Mouse (Mus musculus) E14TG2a.4 (cell line): Measurements from ENCODE around the gene Dcaf15.

Source experiments
- H3K27me3 ChIP-seq: 2 replicates; pipeline ENCODE4 v1.6.1; 2014; ENCODE audit warnings: low read length, control low read depth; ENCODE audit not compliant: insufficient read depth
- H3K36me3 ChIP-seq: 2 replicates; pipeline ENCODE4 v1.6.1; 2014; ENCODE audit warnings: low read length, control low read depth; ENCODE audit not compliant: insufficient read depth
- H3K4me1 ChIP-seq: replicated peaks from 2 replicates; pipeline ENCODE4 v1.6.1; 2014; ENCODE audit warnings: low read depth, low read length, control low read depth
- H3K4me3 ChIP-seq: replicated peaks from 2 replicates; pipeline ENCODE4 v1.5.1; 2014; ENCODE audit warnings: mild to moderate bottlenecking, low read length
- H3K9me3 ChIP-seq: 2 replicates; pipeline ENCODE4 v1.6.1; 2014; ENCODE audit warnings: low read length, control low read depth
- CTCF ChIP-seq: conservative IDR thresholded peaks from 2 replicates; pipeline ENCODE4 v1.5.1; 2014; ENCODE audit warnings: low read length
- NANOG ChIP-seq: IDR thresholded peaks from 2 replicates; pipeline ENCODE4 v1.6.1; 2014; ENCODE audit warnings: borderline replicate concordance, low read length, mixed read lengths
- POU5F1 ChIP-seq: IDR thresholded peaks from 2 replicates; pipeline ENCODE4 v1.6.1; 2014; ENCODE audit warnings: low read length, borderline replicate concordance

Gene Dcaf15

GRCm38 (mm10) chr8:84067911-84068310 is 36.7 kb downstream of the Dcaf15 start:
- Histone ChIP-seq H3K27me3 (no peaks in the 10 kb centered on the region), H3K36me3 (peaks cover 5% of the 10 kb centered on the region), H3K9me3 (no peaks in the 10 kb centered on the region), H3K4me1 (peaks cover 64% of the 10 kb centered on the region), H3K4me3 (peak overlapping the region; percentile 86)
- TF ChIP-seq POU5F1 = no peak
- no peak for TF ChIP-seq NANOG
- TF ChIP-seq CTCF = no peak

- no peak for TF ChIP-seq NANOG
- TF ChIP-seq POU5F1 = no peak
- no peak for TF ChIP-seq CTCF
- H3K4me1 ChIP-seq = peaks cover 56% of the 10 kb centered on the region
- no peaks in the 10 kb centered on the region for H3K27me3 ChIP-seq
- no peaks in the 10 kb centered on the region for H3K9me3 ChIP-seq
- H3K36me3 ChIP-seq = peaks cover 5% of the 10 kb centered on the region; the same call in 1 of the 2 replicates
- peak overlapping the region; percentile 86 for H3K4me3 ChIP-seq
Observed at GRCm38 (mm10) chr8:84067047-84067573, 37.5 kb downstream of the Dcaf15 start.

- Histone ChIP-seq H3K36me3 (peaks cover 5% of the 10 kb centered on the region; the same call in 1 of the 2 replicates), H3K4me3 (peak within 1 kb of the TSS; percentile 90), H3K9me3 (no peaks in the 10 kb centered on the region), H3K4me1 (peaks cover 49% of the 10 kb centered on the region), H3K27me3 (no peaks in the 10 kb centered on the region)
- TF ChIP-seq POU5F1 (no peak), CTCF (no peak), NANOG (no peak; the same call in 1 of the 2 replicates)
Observed at GRCm38 (mm10) chr8:84066291-84066930, 38.2 kb downstream of the Dcaf15 start, which contains the start of gene Rfx1. Rfx1 (plus strand) TSS chr8:84066834.

- H3K27me3 ChIP-seq = no peaks in the 10 kb centered on the region
- H3K9me3 ChIP-seq = no peaks in the 10 kb centered on the region
- H3K36me3 ChIP-seq = peaks cover 5% of the 10 kb centered on the region; the same call in 1 of the 2 replicates
- peak overlapping the region; percentile 90 for H3K4me3 ChIP-seq
- peaks cover 48% of the 10 kb centered on the region for H3K4me1 ChIP-seq
- TF ChIP-seq POU5F1 (no peak), NANOG (no peak), CTCF (no peak)
Observed at GRCm38 (mm10) chr8:84065457-84066072, 39.0 kb downstream of the Dcaf15 start.

- peak within 1 kb of the TSS; percentile 90 for H3K4me3 ChIP-seq
- peaks cover under 1% of the 10 kb centered on the region; the same call in 1 of the 2 replicates for H3K36me3 ChIP-seq
- H3K9me3 ChIP-seq = no peaks in the 10 kb centered on the region
- no peaks in the 10 kb centered on the region for H3K27me3 ChIP-seq
- no peak for TF ChIP-seq POU5F1
- TF ChIP-seq CTCF = no peak
- TF ChIP-seq NANOG = no peak
- H3K4me1 ChIP-seq = peaks cover 44% of the 10 kb centered on the region
Observed at GRCm38 (mm10) chr8:84065037-84065436, 39.5 kb downstream of the Dcaf15 start, which contains the start of gene Gm10643. Gm10643 (minus strand) TSS chr8:84065137.

- 0 out of 2 replicates have a peak overlapping the region, but pooled peaks have one; percentile 13 for H3K4me3 ChIP-seq
- H3K27me3 ChIP-seq = no peaks in the 10 kb centered on the region
- H3K9me3 ChIP-seq = no peaks in the 10 kb centered on the region
- TF ChIP-seq POU5F1 = no peak
- TF ChIP-seq CTCF = no peak
- TF ChIP-seq NANOG = no peak
- H3K4me1 ChIP-seq = peaks cover 34% of the 10 kb centered on the region
- H3K36me3 ChIP-seq = no peaks in the 10 kb centered on the region
Observed at GRCm38 (mm10) chr8:84063861-84064610, 40.5 kb downstream of the Dcaf15 start.

- no peaks in the 10 kb centered on the region for H3K27me3 ChIP-seq
- TF ChIP-seq NANOG = no peak
- no peak for TF ChIP-seq CTCF
- TF ChIP-seq POU5F1 = no peak
- H3K4me1 ChIP-seq = peaks cover 14% of the 10 kb centered on the region
- H3K36me3 ChIP-seq = no peaks in the 10 kb centered on the region
- peaks cover 18% of the 10 kb centered on the region for H3K9me3 ChIP-seq
- H3K4me3 ChIP-seq = no peak overlapping the region
Observed at GRCm38 (mm10) chr8:84060245-84060644, 44.3 kb downstream of the Dcaf15 start.

GRCm38 (mm10) chr8:84059226-84059625 is 45.3 kb downstream of the Dcaf15 start:
- Histone ChIP-seq H3K36me3 (no peaks in the 10 kb centered on the region), H3K4me3 (no peak overlapping the region), H3K27me3 (no peaks in the 10 kb centered on the region), H3K9me3 (peaks cover 20% of the 10 kb centered on the region), H3K4me1 (peaks cover 10% of the 10 kb centered on the region)
- TF ChIP-seq CTCF = no peak
- TF ChIP-seq POU5F1 = no peak
- no peak for TF ChIP-seq NANOG
